Mouse (Mus musculus): ENCODE data around the gene Prss21.
A peak's percentile ranks its signal among the peaks of the same experiment; 100 is the strongest.

The Prss21 gene

DNA sequence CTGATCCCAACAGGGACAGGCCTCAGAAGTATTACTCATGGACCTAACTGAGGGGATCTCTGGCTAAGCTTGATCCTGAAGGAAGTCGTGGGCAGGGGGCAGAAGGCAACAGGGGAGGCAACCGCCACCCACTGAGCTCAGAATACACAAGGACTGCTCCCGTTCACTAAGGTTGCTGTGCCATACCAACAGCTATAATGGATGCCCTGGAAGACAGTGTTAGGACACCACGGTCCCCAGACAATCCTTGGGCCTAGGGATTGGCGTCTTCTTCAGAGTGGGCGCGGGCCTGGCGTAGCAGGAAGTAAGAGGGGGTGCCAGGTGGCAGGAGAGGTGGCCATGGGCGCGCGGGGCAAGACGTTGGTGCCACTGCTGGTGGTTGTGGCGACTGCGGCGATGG is at the start of gene Prss21:
Gene Prss21 (plus strand): TSS at position 301 of the 400 bp plus-strand sequence.
- DNase-seq (ENCODE audit: low spot score in 2 of 2) = no peak

DNA sequence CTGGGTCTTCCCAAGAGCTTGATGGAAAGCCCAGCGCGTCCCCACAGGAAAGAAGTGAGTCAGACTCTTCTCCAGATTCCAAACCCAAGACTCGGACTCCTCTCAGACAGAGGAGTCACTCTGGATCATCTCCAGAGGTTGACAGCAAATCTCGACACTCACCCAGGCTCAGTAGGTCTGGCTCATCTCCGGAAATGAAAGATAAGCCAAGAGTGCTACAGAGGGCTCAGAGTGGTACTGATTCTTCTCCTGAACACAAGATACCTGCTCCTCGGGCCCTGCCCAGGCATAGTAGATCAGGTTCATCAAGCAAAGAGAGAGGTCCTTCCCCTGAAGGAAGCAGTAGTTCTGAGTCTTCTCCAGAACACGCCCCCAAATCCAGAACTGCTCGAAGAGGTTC is 49.3 kb upstream of the Prss21 start:
- no peak for DNase-seq (ENCODE audit: low spot score in 2 of 2)

DNA sequence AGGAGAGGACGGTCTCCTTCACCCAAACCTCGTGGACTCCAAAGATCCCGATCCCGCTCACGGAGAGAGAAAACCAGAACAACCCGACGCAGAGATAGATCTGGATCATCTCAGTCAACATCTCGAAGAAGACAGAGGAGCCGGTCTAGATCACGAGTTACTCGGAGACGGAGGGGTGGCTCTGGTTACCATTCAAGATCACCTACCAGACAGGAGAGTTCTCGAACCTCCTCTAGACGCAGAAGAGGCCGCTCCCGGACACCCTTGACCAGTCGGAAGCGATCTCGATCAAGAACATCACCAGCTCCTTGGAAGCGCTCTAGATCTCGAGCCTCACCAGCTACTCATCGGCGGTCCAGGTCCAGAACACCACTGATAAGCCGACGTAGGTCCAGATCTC is 48.6 kb upstream of the Prss21 start:
- DNase-seq (ENCODE audit: low spot score in 2 of 2) = no peak

DNA sequence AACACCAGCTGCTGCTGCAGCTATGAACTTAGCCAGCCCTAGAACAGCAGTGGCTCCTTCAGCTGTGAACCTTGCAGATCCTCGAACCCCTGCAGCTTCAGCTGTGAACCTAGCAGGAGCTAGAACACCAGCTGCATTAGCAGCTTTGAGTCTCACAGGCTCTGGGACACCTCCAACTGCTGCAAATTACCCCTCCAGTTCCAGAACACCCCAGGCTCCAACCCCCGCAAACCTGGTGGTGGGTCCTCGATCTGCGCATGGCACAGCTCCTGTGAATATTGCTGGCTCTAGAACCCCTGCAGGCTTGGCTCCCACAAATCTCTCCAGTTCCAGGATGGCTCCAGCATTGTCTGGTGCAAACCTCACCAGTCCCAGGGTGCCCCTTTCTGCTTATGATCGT is 47.1 kb upstream of the Prss21 start:
- DNase-seq (ENCODE audit: low spot score in 2 of 2) = no peak

DNA sequence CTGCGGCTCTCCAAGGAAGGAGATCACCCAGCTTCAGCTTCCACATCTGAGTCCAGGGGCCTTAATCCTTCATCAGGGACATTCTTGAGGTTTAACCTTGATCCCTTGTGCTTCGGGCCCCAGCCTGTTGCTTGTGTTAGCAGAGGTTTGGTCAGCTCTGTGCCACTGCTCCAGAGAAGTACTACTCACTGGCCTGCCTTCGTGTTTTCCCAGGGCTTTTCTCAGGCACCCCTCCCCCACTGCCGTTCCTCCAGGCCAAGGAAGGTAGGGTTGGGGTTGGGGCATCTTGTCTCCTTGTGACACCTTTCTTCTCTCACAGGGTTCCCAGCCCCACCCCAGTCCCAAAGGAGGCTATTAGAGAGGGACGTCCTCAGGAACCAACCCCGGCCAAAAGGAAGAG is 45.8 kb upstream of the Prss21 start:
- no peak for DNase-seq (ENCODE audit: low spot score in 2 of 2)

DNA sequence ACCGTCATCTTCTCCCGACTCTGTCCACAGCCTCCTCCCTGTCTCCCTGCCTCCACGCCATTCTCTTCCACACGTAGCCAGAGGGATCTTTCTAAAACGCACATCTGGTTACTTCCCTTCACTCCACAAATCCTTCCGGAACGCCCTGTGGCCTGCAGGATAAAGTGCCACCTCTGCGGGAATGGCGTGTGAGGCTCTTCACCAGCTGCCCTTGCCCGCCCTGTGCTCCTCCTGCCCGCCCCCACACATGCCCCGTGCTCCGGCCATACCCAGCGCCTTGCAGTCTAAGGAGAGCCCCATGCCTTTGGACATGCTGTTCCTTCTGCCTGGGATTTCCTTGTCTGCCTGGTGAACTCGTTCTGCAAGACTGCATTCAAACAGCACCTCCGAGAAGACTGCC is 44.8 kb upstream of the Prss21 start:
- no peak for DNase-seq (ENCODE audit: low spot score in 2 of 2)

DNA sequence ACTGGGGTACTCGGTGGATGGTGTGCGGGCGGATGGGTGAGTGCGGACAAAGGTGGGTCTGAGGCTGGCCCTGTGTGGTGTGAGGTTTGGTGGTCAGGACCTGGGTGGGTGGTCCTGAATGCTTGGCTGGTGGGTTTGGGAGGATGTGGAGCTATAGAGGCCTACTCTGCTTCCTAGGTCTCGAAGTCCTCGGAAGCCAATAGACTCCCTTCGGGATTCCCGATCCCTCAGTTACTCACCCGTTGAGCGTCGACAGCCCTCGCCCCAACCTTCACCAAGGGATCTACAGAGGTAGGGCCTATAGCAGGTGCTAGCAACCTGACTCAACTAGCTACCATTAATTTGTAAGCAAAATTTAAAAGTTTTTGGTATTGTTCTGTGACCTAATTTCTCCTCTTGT is 44.2 kb upstream of the Prss21 start:
- no peak for DNase-seq (ENCODE audit: low spot score in 2 of 2)

DNA sequence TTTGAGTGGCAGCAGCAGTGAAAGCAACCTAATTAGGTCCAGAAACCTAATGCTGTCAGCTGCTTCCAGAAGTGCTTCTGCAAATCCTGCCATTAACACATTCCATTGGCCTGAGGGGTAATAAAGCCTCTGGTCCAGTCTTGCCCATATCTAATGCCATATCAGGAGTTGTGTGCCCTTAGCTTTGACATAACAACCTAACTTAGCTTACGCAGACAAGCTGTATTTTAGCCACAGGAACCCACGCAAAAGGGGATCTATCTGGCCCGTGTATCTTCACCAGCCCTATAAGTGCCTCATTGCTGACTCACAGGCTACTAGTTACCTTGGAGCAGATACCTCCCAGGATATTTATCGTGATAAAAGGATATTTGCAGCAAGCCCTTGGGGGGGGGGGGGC is 42.3 kb upstream of the Prss21 start:
- no peak for DNase-seq (ENCODE audit: low spot score in 2 of 2)

DNA sequence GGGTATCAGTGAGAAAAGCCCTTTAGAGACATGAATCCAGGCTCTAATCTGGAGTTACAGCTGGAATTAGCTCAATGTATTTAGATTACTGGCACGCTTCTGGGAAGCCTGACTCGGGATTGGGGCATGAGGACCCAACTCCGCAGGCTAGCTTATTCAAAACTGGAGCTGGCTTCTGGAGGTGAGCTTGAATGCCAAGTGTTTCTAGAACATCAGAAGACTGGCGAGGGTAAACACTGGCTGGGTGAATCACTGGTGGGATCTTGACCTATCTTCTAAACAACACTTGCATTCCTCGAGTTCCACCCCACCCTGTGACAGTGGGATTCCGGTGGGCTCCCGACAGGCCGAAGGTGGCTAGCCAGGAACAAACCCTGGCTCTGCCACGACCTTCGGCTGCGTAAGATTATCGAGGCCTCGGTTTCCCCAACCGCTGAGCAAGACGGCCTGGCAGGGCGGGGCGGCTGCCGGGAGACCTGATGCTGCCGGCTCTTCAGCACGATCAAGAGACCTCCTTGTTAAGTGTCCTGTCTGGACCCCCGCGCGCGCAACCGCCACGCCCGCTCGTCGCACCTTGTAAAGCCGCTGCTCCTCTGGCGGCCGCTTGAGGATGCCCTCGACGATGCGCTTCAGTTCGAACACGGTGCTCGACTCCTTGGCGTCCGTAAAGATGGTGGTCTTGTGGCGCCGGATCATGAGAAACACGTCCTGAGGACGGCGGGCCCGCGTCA is 39.4 kb upstream of the Prss21 start:
- DNase-seq (ENCODE audit: low spot score in 2 of 2) = peak; percentile 62 to 84

DNA sequence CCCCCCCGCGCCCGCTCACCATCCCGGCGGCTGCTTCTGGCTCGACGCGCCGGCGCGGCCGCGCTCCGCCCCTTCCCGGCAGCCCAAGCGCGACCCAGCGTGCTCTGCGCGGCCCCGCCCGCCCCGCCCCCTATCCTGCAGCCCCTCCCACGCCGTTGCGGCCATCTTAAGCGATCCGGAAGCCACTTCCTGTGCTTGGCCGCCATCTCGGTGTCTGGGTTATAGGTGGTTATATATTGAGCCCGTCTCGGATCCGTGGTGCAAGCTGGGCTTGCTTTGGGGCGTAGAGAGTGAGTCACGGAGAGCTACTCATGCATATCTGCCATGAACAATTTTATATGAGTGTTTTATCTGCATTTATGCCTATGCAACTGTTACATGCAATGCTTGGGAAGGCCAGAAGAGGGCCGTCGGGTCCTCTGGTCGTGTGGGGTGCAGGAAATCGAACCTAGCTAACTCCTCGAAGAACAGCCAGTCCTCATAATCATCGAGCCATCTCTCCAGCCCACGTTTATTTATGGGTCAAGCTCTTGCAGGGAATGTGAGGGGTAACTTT is 38.7 kb upstream of the Prss21 start, which contains the start of gene Elob:
Gene Elob (minus strand): TSS at position 73 of the 556 bp plus-strand sequence.
- DNase-seq (ENCODE audit: low spot score in 2 of 2) = peak; percentile 84 to 92

DNA sequence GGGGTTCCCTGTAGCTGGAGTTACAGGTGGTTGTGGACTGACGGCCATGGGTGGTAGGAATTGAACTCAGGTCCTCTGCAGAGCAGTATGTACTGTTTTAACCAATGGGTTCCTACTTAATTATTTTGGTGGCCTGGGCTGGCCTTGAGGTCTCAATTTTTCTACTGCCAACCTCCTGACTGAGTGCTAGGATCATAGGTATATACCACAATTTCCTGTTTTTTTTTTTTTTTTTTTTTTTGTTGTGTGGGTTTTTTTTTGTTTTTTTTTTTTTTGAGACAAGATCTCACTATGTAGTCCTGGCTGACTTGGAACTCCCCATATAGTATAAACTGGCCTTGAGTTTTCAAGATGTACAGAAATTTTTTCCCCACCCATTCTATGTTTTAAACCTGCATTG is 36.7 kb upstream of the Prss21 start:
- no peak for DNase-seq (ENCODE audit: low spot score in 2 of 2)

DNA sequence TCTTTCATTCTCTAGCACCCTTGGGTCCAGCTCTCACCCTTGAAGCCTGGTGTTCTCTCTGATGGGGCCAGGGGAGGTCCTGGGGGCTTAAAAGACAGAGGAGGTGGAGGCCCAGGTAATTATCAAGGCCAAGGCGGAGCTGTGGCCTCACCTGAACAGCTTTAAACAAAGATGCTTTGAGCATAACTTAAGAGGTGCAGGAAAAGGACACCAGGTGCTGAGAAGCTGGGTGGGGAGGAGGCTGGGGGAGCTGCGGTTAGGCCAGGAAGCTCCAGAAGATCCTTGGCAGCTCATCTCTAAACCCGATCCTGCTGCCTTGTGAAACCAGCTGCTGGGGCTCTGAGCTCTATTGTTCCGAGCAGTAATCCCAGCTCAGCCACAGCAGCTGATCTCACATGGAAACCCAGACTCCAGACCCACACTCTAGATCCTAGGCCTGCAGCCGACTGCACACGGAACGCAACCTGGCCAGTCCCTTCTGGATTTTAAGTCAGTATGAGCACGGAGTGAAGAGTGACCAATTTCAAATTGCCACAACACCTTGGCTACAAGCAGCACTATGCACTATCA is 31.8 kb upstream of the Prss21 start, which contains the start of gene Prss33:
Gene Prss33 (minus strand): TSS at position 51 of the 570 bp plus-strand sequence.
- no peak for DNase-seq (ENCODE audit: low spot score in 2 of 2)

DNA sequence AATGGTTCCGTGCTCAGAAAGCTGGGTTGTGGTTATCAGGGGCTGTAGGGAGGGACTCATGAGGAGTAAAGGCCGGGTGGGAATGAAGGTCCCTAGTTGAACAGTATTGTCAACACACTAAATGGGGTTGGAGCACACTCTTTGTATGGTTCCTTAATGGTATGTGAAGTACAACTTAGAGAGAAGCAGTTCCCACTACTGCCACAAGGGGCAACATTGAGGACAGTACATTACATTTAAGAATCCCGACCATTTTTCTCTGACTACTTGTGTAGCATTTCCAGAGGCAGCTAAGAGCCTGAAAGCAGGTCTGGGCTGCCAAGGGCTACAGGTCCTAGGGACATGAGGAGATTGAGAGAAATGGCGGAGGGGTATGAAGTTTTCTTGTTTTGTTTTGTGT is 26.7 kb upstream of the Prss21 start:
- peak; percentile 64 to 85 for DNase-seq (ENCODE audit: low spot score in 2 of 2)

DNA sequence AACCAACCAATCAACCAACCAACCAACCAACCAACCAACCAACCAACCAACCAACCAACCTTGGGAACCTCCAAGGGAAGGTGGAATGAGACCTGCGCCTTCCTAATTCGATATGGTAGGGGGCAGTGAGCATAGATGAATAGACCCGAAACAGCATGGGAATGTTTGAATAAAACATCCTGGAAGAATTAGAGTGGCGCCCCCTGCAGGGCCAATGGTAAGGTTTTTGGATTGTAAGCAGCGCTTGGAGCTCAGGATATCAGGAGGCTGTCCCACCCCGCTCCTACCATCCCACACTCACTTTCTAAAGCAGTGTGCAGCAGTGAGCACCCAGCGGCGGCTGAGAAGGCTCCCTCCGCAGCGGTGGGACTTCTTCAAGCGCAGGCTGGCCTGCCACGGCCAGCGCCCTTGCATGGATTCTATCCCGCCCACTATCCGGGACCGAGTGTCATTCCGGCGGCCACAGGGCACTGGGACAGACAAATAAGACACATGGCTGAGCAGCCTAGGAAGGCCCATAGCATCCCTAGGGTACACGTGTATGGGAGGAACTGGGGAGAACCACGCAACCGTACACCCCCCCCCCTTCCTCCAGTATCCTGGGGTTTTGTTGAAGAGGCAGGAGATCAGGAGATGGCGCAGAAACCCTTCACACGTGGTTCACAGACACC is 24.6 kb upstream of the Prss21 start:
- DNase-seq (ENCODE audit: low spot score in 2 of 2) = no peak

DNA sequence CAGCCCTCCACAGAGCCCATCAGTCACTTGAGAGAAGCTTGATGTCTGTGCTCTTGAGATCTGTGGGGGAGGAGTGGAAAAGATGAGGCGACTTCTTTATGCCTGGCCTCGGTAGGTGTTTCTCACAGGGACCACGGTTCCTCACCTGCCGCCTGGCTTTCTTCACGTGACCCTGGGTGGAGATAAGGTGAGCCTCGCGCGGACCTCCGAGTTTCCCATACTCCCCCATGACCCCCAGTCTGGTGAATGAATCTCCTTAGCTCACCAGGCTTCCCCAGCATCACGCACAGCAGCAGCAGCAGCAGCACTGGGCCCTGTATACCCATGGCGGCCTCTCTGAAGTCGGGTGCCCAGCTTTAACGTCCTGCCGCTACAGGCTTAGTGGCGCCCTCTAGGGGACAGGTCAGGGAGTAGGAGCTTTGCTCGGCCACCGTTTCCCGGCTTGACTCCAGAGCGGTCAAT is 24.0 kb upstream of the Prss21 start, which contains the start of the genes Prss32 and Prss41:
Gene Prss32 (plus strand): TSS at position 44 of the 462 bp plus-strand sequence.
Gene Prss41 (minus strand): TSS at position 361 of the 462 bp plus-strand sequence.
- DNase-seq (ENCODE audit: low spot score in 2 of 2) = peak; percentile 66 to 87

DNA sequence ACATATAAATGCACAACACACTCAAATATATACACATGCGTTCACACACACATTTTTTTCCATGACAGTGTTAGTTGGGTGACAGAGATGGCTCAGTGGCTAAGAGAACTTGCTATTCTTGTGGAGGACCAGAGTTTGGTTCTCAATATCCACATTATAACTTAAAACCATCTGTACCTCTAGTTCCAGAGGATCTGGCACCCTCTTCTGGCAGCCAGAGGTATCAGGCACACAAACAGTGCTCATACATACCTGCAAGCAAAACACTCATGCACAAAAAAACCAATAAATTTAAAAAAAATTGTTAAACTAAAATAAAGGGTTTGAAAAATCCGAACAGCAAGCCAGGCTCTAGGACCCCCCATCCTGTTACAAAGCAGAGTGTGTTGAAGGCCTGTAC is 17.8 kb upstream of the Prss21 start:
- DNase-seq (ENCODE audit: low spot score in 2 of 2) = no peak

DNA sequence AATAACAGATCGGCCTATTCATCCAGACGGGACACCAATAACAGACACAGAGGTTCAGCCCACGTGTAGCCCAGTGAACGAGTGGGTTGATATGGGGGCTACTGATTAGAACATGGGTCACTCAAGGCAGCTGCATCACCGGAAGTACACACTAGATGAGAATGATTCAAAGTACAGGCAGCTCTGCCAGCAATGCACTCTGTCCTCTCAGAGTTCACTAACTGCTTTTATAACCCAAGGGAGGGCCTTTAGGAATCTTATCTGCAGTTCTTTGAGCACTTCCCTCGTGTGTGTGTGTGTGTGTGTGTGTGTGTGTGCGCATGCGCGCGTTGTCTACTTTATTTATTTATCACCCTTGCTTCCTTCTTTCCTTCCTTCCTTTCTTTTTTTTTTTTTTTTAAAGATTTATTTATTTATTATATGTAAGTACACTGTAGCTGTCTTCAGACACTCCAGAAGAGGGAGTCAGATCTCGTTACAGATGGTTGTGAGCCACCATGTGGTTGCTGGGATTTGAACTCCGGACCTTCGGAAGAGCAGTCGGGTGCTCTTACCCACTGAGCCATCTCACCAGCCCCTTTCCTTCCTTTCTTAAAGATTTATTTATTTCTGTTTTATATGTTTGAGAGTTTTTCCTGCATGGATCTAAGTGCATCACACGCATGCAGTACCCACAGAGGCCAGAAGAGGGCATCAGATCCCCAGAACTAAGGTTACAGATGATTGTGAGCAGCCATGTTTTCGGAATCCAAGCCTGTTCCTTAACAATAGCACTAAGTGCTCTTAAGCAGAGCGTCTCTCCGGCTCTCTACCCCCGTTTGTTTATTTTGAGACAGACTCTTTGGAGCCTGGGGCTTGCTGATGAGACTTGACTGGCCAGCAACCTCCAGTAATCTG is 16.8 kb upstream of the Prss21 start:
- DNase-seq (ENCODE audit: low spot score in 2 of 2) = peak; percentile 55 to 80

DNA sequence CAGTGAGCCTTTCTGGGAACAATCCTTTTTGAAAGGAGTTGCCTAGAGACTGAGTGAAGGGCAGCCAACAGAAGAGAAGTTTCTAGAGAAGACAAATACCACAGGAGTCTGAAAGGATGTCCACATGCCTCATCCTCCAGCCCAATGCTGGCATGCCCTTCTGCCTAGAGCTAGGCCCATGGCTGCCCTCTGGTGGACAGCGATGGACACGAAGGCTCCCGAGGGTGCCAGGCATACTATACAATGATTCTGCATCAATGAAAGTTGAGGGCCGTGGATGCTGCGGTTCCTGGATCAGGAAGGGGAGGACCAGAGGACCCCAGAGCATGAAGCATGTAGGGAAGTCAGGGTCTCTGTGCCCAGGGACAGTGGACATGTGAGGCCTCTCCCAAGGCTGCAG is 14.6 kb upstream of the Prss21 start:
- peak; percentile 62 to 82 for DNase-seq (ENCODE audit: low spot score in 2 of 2)

DNA sequence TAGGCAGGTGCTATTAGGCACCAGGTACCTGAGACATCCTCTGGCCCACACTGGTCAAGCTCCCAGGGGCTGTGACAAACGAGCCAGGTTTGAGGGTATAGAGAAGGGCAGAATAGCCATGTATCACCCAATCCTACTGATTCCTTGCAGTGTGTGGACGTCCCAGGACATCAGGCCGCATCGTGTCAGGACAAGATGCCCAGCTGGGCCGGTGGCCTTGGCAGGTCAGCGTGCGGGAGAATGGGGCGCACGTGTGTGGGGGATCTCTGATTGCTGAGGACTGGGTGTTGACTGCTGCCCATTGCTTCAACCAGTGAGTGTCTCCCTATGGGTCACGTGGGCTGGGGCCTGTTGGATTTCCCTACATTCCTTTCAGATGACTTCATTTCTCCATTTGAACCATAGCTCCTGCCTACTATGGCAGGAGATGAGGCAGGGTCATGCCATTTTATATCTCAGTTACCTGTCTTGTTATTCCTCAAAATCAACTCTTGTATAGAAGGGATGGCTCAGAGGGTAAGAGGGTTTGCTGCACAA is 13.6 kb upstream of the Prss21 start:
- DNase-seq (ENCODE audit: low spot score in 2 of 2) = no peak

DNA sequence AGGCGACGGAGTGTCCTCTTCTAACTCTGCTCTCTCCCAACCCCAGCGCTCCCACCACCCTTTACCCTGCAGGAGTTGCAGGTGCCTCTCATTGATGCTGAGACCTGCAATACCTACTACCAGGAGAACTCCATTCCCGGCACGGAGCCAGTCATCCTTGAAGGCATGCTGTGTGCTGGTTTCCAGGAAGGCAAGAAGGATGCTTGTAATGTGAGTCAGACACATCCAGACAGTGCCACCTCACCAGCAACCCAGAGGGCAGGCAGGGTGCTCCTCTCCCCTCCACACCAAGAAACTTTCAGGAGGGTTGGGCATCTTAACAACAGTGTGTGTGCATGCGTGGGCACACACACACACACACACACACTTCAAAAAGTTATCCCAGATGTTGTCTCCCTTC is 10.7 kb upstream of the Prss21 start:
- DNase-seq (ENCODE audit: low spot score in 2 of 2) = no peak

DNA sequence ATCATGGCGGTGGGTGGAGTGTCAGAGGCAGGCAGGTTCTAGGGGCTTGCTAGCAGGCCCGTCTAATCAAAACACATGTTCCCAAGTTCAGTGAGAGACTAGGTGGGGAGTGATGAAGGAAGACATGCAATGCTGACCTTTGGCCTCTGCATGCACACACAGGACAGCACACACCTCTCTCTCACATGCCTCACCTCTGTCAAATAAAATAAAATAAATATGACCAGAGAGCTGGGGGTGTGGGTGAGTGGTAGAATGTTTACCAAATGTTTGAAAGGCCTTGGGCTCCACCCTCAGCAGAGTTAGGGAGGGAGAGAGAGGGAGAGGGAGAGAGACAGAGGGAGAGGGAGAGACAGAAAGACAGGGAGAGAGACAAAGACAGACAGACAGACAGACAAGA is 9.9 kb upstream of the Prss21 start:
- no peak for DNase-seq (ENCODE audit: low spot score in 2 of 2)

All from spleen, postnatal 4 days (tissue).